ENCODE assay signal across 17 mouse cellular contexts in the genomic region with DNA sequence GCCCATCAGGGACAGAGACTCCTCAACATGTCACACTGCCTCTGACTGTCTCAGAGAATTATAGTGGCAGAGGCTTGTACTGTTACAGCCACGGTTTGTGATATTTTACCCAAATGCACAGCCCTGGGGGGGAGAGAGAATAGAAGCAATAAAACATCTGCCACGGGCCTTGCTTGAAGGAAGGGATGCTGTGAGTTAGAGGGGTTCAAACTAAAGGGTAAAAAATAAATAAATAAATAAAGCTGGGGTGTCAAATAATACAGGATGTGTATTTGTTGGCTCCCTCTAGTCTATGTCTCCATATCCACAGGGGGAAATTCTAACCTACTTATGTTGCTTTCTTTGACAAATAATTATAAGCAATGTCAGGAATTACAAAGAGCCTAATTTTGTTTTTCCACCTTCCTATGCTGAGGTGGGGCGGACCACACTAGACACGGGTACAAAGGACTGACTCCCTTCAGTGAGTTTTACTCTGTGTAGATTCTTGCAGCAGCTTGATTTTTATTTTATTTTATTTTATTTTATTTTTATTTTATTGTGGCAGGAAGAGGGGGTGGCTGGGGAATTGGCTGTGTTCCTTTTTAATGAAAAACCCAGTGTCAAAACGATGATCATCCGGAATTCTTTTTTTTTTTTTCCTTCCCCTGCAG.
A peak's percentile ranks its signal among the peaks of the same experiment; 100 is the strongest.
DNase-seq lines count a peak whose midpoint lies in the region; ATAC-seq lines count a peak whose summit lies in the region.
"Had no signal": no experiment of that assay in that cellular context is flagged by ENCODE, and none has a peak within 500 bp of the region (broad histone marks: within the 10 kb centered on the region; RNA-seq: fewer than 3 reads in every experiment).

No protein-coding gene starts in this region.

- WGBS in kidney, embryonic 14.5 days = 42% methylated on average over 6 of the region's 6 CpGs
- 39% methylated on average over 6 of the region's 6 CpGs for WGBS in neural tube, embryonic 13.5 days

- no peaks in the 10 kb centered on the region for H3K27me3 ChIP-seq in kidney, embryonic 14.5 days (ENCODE audit: control insufficient read depth, insufficient read depth, low read length)
- H3K27me3 ChIP-seq in neural tube, embryonic 13.5 days = no peaks in the 10 kb centered on the region

- no peak overlapping the region for H3K4me2 ChIP-seq in kidney, embryonic 14.5 days (replicated peaks; ENCODE audit: low read depth, low read length)
- H3K4me2 ChIP-seq in neural tube, embryonic 13.5 days = no peak overlapping the region
- H3K4me2 ChIP-seq: liver, embryonic 11.5 days; midbrain, embryonic 11.5 days had no signal

- no peak overlapping the region for H3K9ac ChIP-seq in kidney, embryonic 14.5 days (ENCODE audit: low read depth, low read length)
- no peak overlapping the region for H3K9ac ChIP-seq in neural tube, embryonic 13.5 days

- ATAC-seq in kidney, embryonic 14.5 days (ENCODE audit: low FRiP score, low TSS enrichment) = peak; percentile 57; the same call in 1 of the 2 replicates
- ATAC-seq in neural tube, embryonic 13.5 days (ENCODE audit: low read depth) = peak; percentile 63; the same call in 1 of the 2 replicates
- ATAC-seq in megakaryocyte progenitor cell, adult 5-6 weeks (replicated peaks; ENCODE audit: poor library complexity) = no peak

- peak; percentile 44 for DNase-seq in heart, adult 11 months
- DNase-seq in heart, postnatal 4 days = no peak
- no peak for DNase-seq in kidney, adult 8-10 months
- DNase-seq in neural tube, embryonic 10.5 days (ENCODE audit: extremely low spot score, low spot score) = no peak
- DNase-seq: adrenal gland, postnatal 10 days; B cell, adult 2 months; cerebellum, adult 11 months; embryo, embryonic 11 days; gastrocnemius, postnatal 25 days; right cerebral cortex, adult 18-20 months had no signal

- no peaks in the 10 kb centered on the region for H3K4me1 ChIP-seq in kidney, embryonic 14.5 days (ENCODE audit: control insufficient read depth, insufficient read depth, low read length)
- H3K4me1 ChIP-seq in neural tube, embryonic 13.5 days (replicated peaks) = peaks cover 11% of the 10 kb centered on the region
- H3K4me1 ChIP-seq: limb, embryonic 10.5 days had no signal

- H3K4me3 ChIP-seq in kidney, embryonic 14.5 days (ENCODE audit: low read length) = no peak overlapping the region
- H3K4me3 ChIP-seq in neural tube, embryonic 13.5 days = no peak overlapping the region
- H3K4me3 ChIP-seq: erythroblast, embryonic 14.5 days; limb, embryonic 10.5 days had no signal

- H3K9me3 ChIP-seq in kidney, embryonic 14.5 days (ENCODE audit: control insufficient read depth, low read length) = no peaks in the 10 kb centered on the region
- H3K9me3 ChIP-seq in neural tube, embryonic 13.5 days = no peaks in the 10 kb centered on the region
- H3K9me3 ChIP-seq: limb, embryonic 10.5 days had no signal

- no peak overlapping the region for H3K27ac ChIP-seq in kidney, embryonic 14.5 days (ENCODE audit: low read depth, low read length)
- H3K27ac ChIP-seq in neural tube, embryonic 13.5 days (replicated peaks) = peak overlapping the region; percentile 61
- H3K27ac ChIP-seq: limb, embryonic 10.5 days had no signal

- H3K36me3 ChIP-seq in kidney, embryonic 14.5 days (ENCODE audit: control insufficient read depth, insufficient read depth, low read length) = no peaks in the 10 kb centered on the region
- no peaks in the 10 kb centered on the region for H3K36me3 ChIP-seq in neural tube, embryonic 13.5 days
- H3K36me3 ChIP-seq: limb, embryonic 10.5 days had no signal
